Mouse (Mus musculus): ENCODE measurements around the gene B4galnt4.

DNA sequence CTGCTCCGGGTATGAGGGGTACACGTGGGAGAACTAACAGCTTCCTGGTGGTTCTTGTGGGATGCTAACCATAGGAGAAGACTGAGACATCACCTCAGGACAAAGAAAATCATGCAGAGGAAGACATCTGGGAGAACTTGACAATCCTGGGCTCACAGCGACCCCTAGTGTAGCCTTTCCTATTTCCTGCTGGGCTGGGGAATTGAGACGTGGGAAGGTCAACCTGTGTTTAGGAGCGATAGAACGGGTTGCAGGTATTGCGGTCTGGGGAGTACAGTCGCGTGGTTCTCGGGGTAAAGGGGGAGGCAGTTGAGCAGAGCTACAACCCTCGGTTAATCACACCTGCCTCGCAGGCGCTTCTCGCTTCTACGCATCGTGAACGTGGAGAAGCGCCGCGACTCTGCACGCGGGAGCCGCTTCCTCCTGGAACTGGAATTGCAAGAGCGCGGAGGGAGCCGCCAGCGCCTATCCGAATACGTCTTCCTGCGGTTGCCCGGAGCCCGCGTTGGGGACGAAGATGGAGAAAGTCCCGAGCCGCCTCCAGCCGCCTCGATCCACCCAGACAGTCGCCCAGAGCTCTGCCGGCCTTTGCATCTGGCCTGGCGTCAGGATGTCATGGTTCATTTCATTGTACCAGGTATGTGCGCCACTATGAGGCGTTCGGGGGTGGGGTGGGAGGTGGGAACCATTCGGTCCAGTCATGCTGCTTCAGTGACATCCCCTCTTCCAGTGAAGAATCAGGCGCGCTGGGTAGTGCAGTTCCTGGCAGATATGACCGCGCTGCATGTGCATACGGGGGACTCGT is 9.4 kb downstream of the B4galnt4 start:
- TF ChIP-seq POLR2A (IDR thresholded peaks at IDR 0.05; ENCODE audit: control insufficient read depth in 1 of 2, insufficient read depth in 1 of 2, low read depth in 1 of 2, low read length in 2 of 2, poor library complexity in 1 of 2) (no peak), MAX (IDR thresholded peaks at IDR 0.05; ENCODE audit: low read length) (no peak)
